Mouse (Mus musculus) adrenal gland, adult 8-10 months (tissue): ENCODE results near the gene Calr. TPM values are rescaled to one million over a fixed set of nuclear protein-coding genes. Genes with fewer than 3 reads are reported as not detected.

ENCODE experiments used
- microRNA-seq, 2 experiments: library from miRNA; unstranded; fragments of <30 nt; microRNA quantifications; one replicate each; pipeline ENCODE4 v1.2.0; 2022
- total RNA-seq, 4 experiments: library from RNA; stranded (reverse); gene quantifications; 2 replicates each; pipeline ENCODE4 v1.2.4; 2022

Gene Calr
- total RNA-seq, 4 experiments from 2014 or later: 629 to 719 (median 673) TPM

Small RNA genes within 50 kb of the gene (microRNA-seq; reads per million reads assigned to microRNA genes)
- 2.5 to 4.0 reads per million in 2 experiments for gene Mir7069

Other genes starting within 250 kb of the Calr start
- 10 to 100 TPM; 18.3 to 48.9 (median 22.3) TPM for gene Ier2, start 184.1 kb downstream of the Calr start, total RNA-seq
- gene Trmt1, start 160.6 kb downstream of the Calr start, total RNA-seq: 100 to 1,000 TPM in 2 of 4 experiments, 10 to 100 TPM in 2; 75.4 to 109 (median 88.5) TPM
- gene Nacc1, start 159.1 kb downstream of the Calr start, total RNA-seq: 10 to 100 TPM; 81.0 to 86.9 (median 83.7) TPM
- gene Lyl1, start 145.5 kb downstream of the Calr start, total RNA-seq: 1 to 10 TPM; 3.1 to 5.6 (median 4.2) TPM
- gene G430095P16Rik, start 123.9 kb downstream of the Calr start, total RNA-seq: under 1 TPM in 2 of 4 experiments, not detected in 2; 0.52 to 0.73 TPM
- gene Nfix, start 46.6 kb downstream of the Calr start, total RNA-seq: 100 to 1,000 TPM in 3 of 4 experiments, 10 to 100 TPM in 1; 99.6 to 150 (median 117) TPM
- gene Dand5, start 24.1 kb downstream of the Calr start, total RNA-seq: 10 to 100 TPM; 11.2 to 14.9 (median 12.5) TPM
- gene Gadd45gip1, start 15.4 kb downstream of the Calr start, total RNA-seq: 10 to 100 TPM; 63.6 to 68.4 (median 66.2) TPM
- 100 to 1,000 TPM; 107 to 125 (median 111) TPM for gene Rad23a, start 6.3 kb downstream of the Calr start, total RNA-seq
- gene Farsa, start 10.1 kb upstream of the Calr start, total RNA-seq: 10 to 100 TPM; 59.9 to 76.8 (median 68.0) TPM
- 1 to 10 TPM; 6.1 to 9.1 (median 7.1) TPM for gene Syce2, start 25.2 kb upstream of the Calr start, total RNA-seq
- 10 to 100 TPM; 51.9 to 66.4 (median 60.4) TPM for gene Gcdh, start 47.0 kb upstream of the Calr start, total RNA-seq
- gene Klf1, start 55.0 kb upstream of the Calr start, total RNA-seq: under 1 TPM in 2 of 4 experiments, not detected in 2; 0.22 to 0.24 TPM
- gene Dnase2a, start 61.6 kb upstream of the Calr start, total RNA-seq: 10 to 100 TPM; 12.5 to 28.7 (median 22.2) TPM
- 1 to 10 TPM; 2.1 to 9.2 (median 5.9) TPM for gene Mast1, start 90.4 kb upstream of the Calr start, total RNA-seq
- gene Rtbdn, start 100.1 kb upstream of the Calr start, total RNA-seq: under 1 TPM in 2 of 4 experiments, not detected in 2; 0.28 to 0.40 TPM
- 1 to 10 TPM in 2 of 4 experiments, not detected in 2; 1.7 to 2.3 TPM for gene Gm49661, start 122.5 kb upstream of the Calr start, total RNA-seq
- gene Prdx2, start 122.7 kb upstream of the Calr start, total RNA-seq: 100 to 1,000 TPM; 651 to 758 (median 708) TPM
- 100 to 1,000 TPM in 3 of 4 experiments, 10 to 100 TPM in 1; 89.0 to 142 (median 110) TPM for gene Rnaseh2a, start 122.8 kb upstream of the Calr start, total RNA-seq
- gene Junb, start 131.8 kb upstream of the Calr start, total RNA-seq: 100 to 1,000 TPM in 1 of 4 experiments, 10 to 100 TPM in 3; 39.9 to 211 (median 52.4) TPM
- gene Hook2, start 143.7 kb upstream of the Calr start, total RNA-seq: 10 to 100 TPM in 2 of 4 experiments, 1 to 10 TPM in 2; 6.2 to 12.7 (median 10.5) TPM
- gene Best2, start 167.6 kb upstream of the Calr start, total RNA-seq: not detected
- 100 to 1,000 TPM in 2 of 4 experiments, 10 to 100 TPM in 2; 96.4 to 107 (median 101) TPM for gene Asna1, start 178.3 kb upstream of the Calr start, total RNA-seq
- 100 to 1,000 TPM; 134 to 159 (median 155) TPM for gene Trir, start 179.9 kb upstream of the Calr start, total RNA-seq
- 10 to 100 TPM; 67.7 to 85.8 (median 73.5) TPM for gene Tnpo2, start 190.0 kb upstream of the Calr start, total RNA-seq
- gene Fbxw9, start 213.1 kb upstream of the Calr start, total RNA-seq: 10 to 100 TPM; 15.0 to 29.6 (median 21.6) TPM
- 1 to 10 TPM in 1 of 4 experiments, not detected in 3; 1.3 TPM for gene Gm5741, start 221.0 kb upstream of the Calr start, total RNA-seq
- gene Dhps, start 224.8 kb upstream of the Calr start, total RNA-seq: 10 to 100 TPM; 31.4 to 41.2 (median 33.2) TPM
- 10 to 100 TPM; 76.0 to 87.7 (median 81.1) TPM for gene Wdr83os, start 233.8 kb upstream of the Calr start, total RNA-seq
- gene Wdr83, start 234.4 kb upstream of the Calr start, total RNA-seq: 10 to 100 TPM; 22.6 to 30.1 (median 29.2) TPM
- 10 to 100 TPM; 53.4 to 60.8 (median 54.3) TPM for gene Man2b1, start 236.3 kb upstream of the Calr start, total RNA-seq